Mouse (Mus musculus) MEL (cell line): ENCODE measurements at regions not wholly inside any gene's neighbourhood (a gene's known extent, or its start where the extent isn't known, plus 50 kb on each side); places are given as distances from the start of the nearest gene placed in this dataset.

Source experiments
- DNase-seq: peaks from one replicate; pipeline ENCODE4 v3.0.0; 2011; ENCODE audit warnings: low read depth, low spot score
- H3K27ac ChIP-seq: 2 replicates; pipeline ENCODE4 v1.5.1; 2012; ENCODE audit warnings: low read depth, mild to moderate bottlenecking, control low read depth, low read length, moderate library complexity; ENCODE audit not compliant: control insufficient read depth
- H3K27me3 ChIP-seq, 2 experiments: fragments of 150-350 bp in 1 of 2; sonication (generic) in 1 of 2; 2 replicates each; pipeline ENCODE4 v1.6.1; 2012; ENCODE audit warnings: low read length in 2 of 2, mild to moderate bottlenecking in 2 of 2, improper control_type of control experiment in 1 of 2, moderate library complexity in 1 of 2; ENCODE audit not compliant: insufficient read depth in 2 of 2, control insufficient read depth in 1 of 2
- H3K36me3 ChIP-seq, 2 experiments: 2 replicates each; pipeline ENCODE4 v1.6.1; 2012 to 2014; ENCODE audit warnings: low read length in 2 of 2, improper control_type of control experiment in 1 of 2, inconsistent platforms in 1 of 2, mild to moderate bottlenecking in 1 of 2; ENCODE audit not compliant: insufficient read depth in 2 of 2, control insufficient read depth in 1 of 2
- H3K4me1 ChIP-seq, 2 experiments: fragments of 150-350 bp in 1 of 2; sonication (generic) in 1 of 2; 2 replicates each; pipeline ENCODE4 v1.6.1; 2012; ENCODE audit warnings: low read length in 2 of 2, improper control_type of control experiment in 1 of 2, mild to moderate bottlenecking in 1 of 2; ENCODE audit not compliant: insufficient read depth in 2 of 2, control insufficient read depth in 1 of 2
- H3K4me3 ChIP-seq, 2 experiments: fragments of 150-350 bp in 1 of 2; sonication (generic) in 1 of 2; 2 replicates each; pipeline ENCODE4 v1.5.1; 2012; ENCODE audit warnings: low read depth in 2 of 2, low read length in 2 of 2, mild to moderate bottlenecking in 2 of 2, moderate library complexity in 2 of 2, control low read depth in 1 of 2, improper control_type of control experiment in 1 of 2; ENCODE audit not compliant: control insufficient read depth in 1 of 2, insufficient read depth in 1 of 2
- H3K79me2 ChIP-seq: 2 replicates; pipeline ENCODE4 v1.6.1; 2012; ENCODE audit warnings: mild to moderate bottlenecking, low read length, moderate library complexity; ENCODE audit not compliant: control insufficient read depth, poor library complexity, insufficient read depth
- H3K9ac ChIP-seq: 2 replicates; pipeline ENCODE4 v1.6.1; 2012; ENCODE audit warnings: low read depth, mild to moderate bottlenecking, control low read depth, low read length, moderate library complexity; ENCODE audit not compliant: control insufficient read depth, poor library complexity, severe bottlenecking
- H3K9me3 ChIP-seq: fragments of 150-350 bp; sonication (generic); replicated peaks from 2 replicates; pipeline ENCODE4 v1.6.1; 2012; ENCODE audit warnings: mild to moderate bottlenecking, low read length, improper control_type of control experiment, moderate library complexity; ENCODE audit not compliant: insufficient read depth
- BHLHE40 ChIP-seq: IDR thresholded peaks from 2 replicates; pipeline ENCODE4 v1.6.1; 2012; ENCODE audit warnings: low read depth, mild to moderate bottlenecking, inconsistent platforms, low read length, improper control_type of control experiment, borderline replicate concordance
- CHD2 ChIP-seq: IDR thresholded peaks from 2 replicates; pipeline ENCODE4 v1.6.1; 2011; ENCODE audit warnings: low read length, improper control_type of control experiment
- E2F4 ChIP-seq: IDR thresholded peaks from 2 replicates; pipeline ENCODE4 v1.6.1; 2011; ENCODE audit warnings: low read depth, low read length, improper control_type of control experiment, borderline replicate concordance
- ELF1 ChIP-seq: IDR thresholded peaks from 2 replicates; pipeline ENCODE4 v1.6.1; 2014; ENCODE audit warnings: low read depth, mild to moderate bottlenecking, inconsistent platforms, low read length, improper control_type of control experiment, moderate library complexity
- ETS1 ChIP-seq: IDR thresholded peaks from 2 replicates; pipeline ENCODE4 v1.6.1; 2012; ENCODE audit warnings: low read depth, mild to moderate bottlenecking, inconsistent platforms, low read length, improper control_type of control experiment, moderate library complexity
- GABPA ChIP-seq: IDR thresholded peaks from 2 replicates; pipeline ENCODE4 v1.6.1; 2012; ENCODE audit warnings: low read depth, mild to moderate bottlenecking, inconsistent platforms, low read length, improper control_type of control experiment, moderate library complexity
- GATA1 ChIP-seq: IDR thresholded peaks from 2 replicates; pipeline ENCODE4 v1.6.1; 2011; ENCODE audit warnings: low read depth, low read length, improper control_type of control experiment
- KAT2A ChIP-seq: conservative IDR thresholded peaks from 2 replicates; pipeline ENCODE4 v1.6.1; 2012; ENCODE audit warnings: low read depth, low read length, improper control_type of control experiment, inconsistent platforms
- MEF2A ChIP-seq: IDR thresholded peaks from 2 replicates; pipeline ENCODE4 v1.6.1; 2014; ENCODE audit warnings: low read depth, mild to moderate bottlenecking, inconsistent platforms, low read length, improper control_type of control experiment; ENCODE audit not compliant: poor library complexity, insufficient replicate concordance, severe bottlenecking; ENCODE audit errors: extremely low read depth
- MXI1 ChIP-seq: IDR thresholded peaks from 2 replicates; pipeline ENCODE4 v1.6.1; 2011; ENCODE audit warnings: mild to moderate bottlenecking, low read depth, low read length, improper control_type of control experiment
- MYC ChIP-seq: IDR thresholded peaks from 2 replicates; pipeline ENCODE4 v1.6.1; 2011; ENCODE audit warnings: low read depth, mild to moderate bottlenecking, low read length, improper control_type of control experiment, moderate library complexity
- NELFE ChIP-seq: IDR thresholded peaks from 2 replicates; pipeline ENCODE4 v1.6.1; 2011; ENCODE audit warnings: low read depth, low read length, improper control_type of control experiment
- NRF1 ChIP-seq: IDR thresholded peaks from 2 replicates; pipeline ENCODE4 v1.6.1; 2014; ENCODE audit warnings: low read depth, mild to moderate bottlenecking, inconsistent platforms, low read length, improper control_type of control experiment, moderate library complexity; ENCODE audit not compliant: poor library complexity, insufficient read depth, severe bottlenecking
- POLR2A ChIP-seq, 2 experiments: IDR thresholded peaks; 2 replicates each; pipeline ENCODE4 v1.6.1; 2011 to 2012; ENCODE audit warnings: low read length in 2 of 2, mild to moderate bottlenecking in 2 of 2, control low read depth in 1 of 2, improper control_type of control experiment in 1 of 2, low read depth in 1 of 2, moderate library complexity in 1 of 2; ENCODE audit not compliant: control insufficient read depth in 1 of 2, insufficient read depth in 1 of 2, poor library complexity in 1 of 2
- POLR2AphosphoS2 ChIP-seq: IDR thresholded peaks from 2 replicates; pipeline ENCODE4 v1.6.1; 2011; ENCODE audit warnings: low read length, improper control_type of control experiment
- RCOR1 ChIP-seq: IDR thresholded peaks from 2 replicates; pipeline ENCODE4 v1.6.1; 2012; ENCODE audit warnings: low read depth, mild to moderate bottlenecking, inconsistent platforms, low read length, improper control_type of control experiment
- SMC3 ChIP-seq: IDR thresholded peaks from 2 replicates; pipeline ENCODE4 v1.6.1; 2011; ENCODE audit warnings: low read depth, low read length, improper control_type of control experiment
- TAL1 ChIP-seq: IDR thresholded peaks from 2 replicates; pipeline ENCODE4 v1.6.1; 2012; ENCODE audit warnings: mild to moderate bottlenecking, inconsistent platforms, low read length, moderate library complexity, mixed read lengths
- UBTF ChIP-seq: IDR thresholded peaks from 2 replicates; pipeline ENCODE4 v1.6.1; 2012; ENCODE audit warnings: low read depth, mild to moderate bottlenecking, inconsistent platforms, low read length, improper control_type of control experiment, moderate library complexity, borderline replicate concordance; ENCODE audit not compliant: insufficient read depth
- ZMIZ1 ChIP-seq: IDR thresholded peaks from 2 replicates; pipeline ENCODE4 v1.6.1; 2012; ENCODE audit warnings: low read depth, mild to moderate bottlenecking, inconsistent platforms, low read length, improper control_type of control experiment, moderate library complexity

- H3K9ac ChIP-seq = no peak overlapping the region
- no peaks in the 10 kb centered on the region for H3K27me3 ChIP-seq
- no peaks in the 10 kb centered on the region for H3K36me3 ChIP-seq
- no peak for DNase-seq
- H3K4me3 ChIP-seq = no peak overlapping the region
- no peaks in the 10 kb centered on the region for H3K4me1 ChIP-seq
- H3K9me3 ChIP-seq = no peaks in the 10 kb centered on the region
- TF ChIP-seq MYC = no peak
- TF ChIP-seq KAT2A = no peak
- TF ChIP-seq ZMIZ1 = no peak
- no peak for TF ChIP-seq POLR2A (IDR thresholded peaks at IDR 0.05; ENCODE audit: control insufficient read depth in 1 of 2, insufficient read depth in 1 of 2, low read depth in 1 of 2, low read length in 2 of 2, poor library complexity in 1 of 2)
- no peak overlapping the region for H3K27ac ChIP-seq
- no peaks in the 10 kb centered on the region for H3K79me2 ChIP-seq
These were observed 366.8 kb upstream of the Adgrl2 start for GRCm38 (mm10) chr3:149357121-149357520.

- Histone ChIP-seq H3K36me3 (no peaks in the 10 kb centered on the region), H3K4me3 (no peak overlapping the region), H3K4me1 (no peaks in the 10 kb centered on the region), H3K79me2 (no peaks in the 10 kb centered on the region), H3K9me3 (no peaks in the 10 kb centered on the region), H3K27ac (no peak overlapping the region), H3K9ac (no peak overlapping the region), H3K27me3 (no peaks in the 10 kb centered on the region)
- DNase-seq = no peak
- TF ChIP-seq BHLHE40 (no peak), GABPA (no peak), ZMIZ1 (no peak), MYC (no peak), MXI1 (no peak), NELFE (no peak), ETS1 (no peak), GATA1 (no peak), POLR2AphosphoS2 (no peak), NRF1 (no peak), E2F4 (no peak), TAL1 (no peak), CHD2 (no peak), ELF1 (no peak), RCOR1 (no peak), MEF2A (no peak), SMC3 (no peak), UBTF (no peak)
These were observed 365.0 kb upstream of the Adgrl2 start for GRCm38 (mm10) chr3:149355362-149355761.
